8 mouse cellular contexts compared by ENCODE assay signal in genomic region chr1:119034163-119034705, GRCm38 (mm10). TPM values are rescaled to one million over a fixed set of nuclear protein-coding genes. Genes with fewer than 3 reads are reported as not detected.
A peak's percentile ranks its signal among the peaks of the same experiment; 100 is the strongest.
DNase-seq lines count a peak whose midpoint lies in the region; ATAC-seq lines count a peak whose summit lies in the region.

No protein-coding gene starts in this region.

- intact Hi-C loops in gastrocnemius, postnatal 14 days (cut with DNase I; ENCODE audit: low total_unique reads): no loop called here

- H3K9me3 ChIP-seq in heart, embryonic 16.5 days (replicated peaks; ENCODE audit: control insufficient read depth, low read length): no peaks in the 10 kb centered on the region
- no peaks in the 10 kb centered on the region for H3K9me3 ChIP-seq in embryonic facial prominence, embryonic 10.5 days
- no peaks in the 10 kb centered on the region for H3K9me3 ChIP-seq in hindbrain, embryonic 12.5 days (replicated peaks)
- H3K9me3 ChIP-seq in midbrain, embryonic 15.5 days: no peaks in the 10 kb centered on the region

- H3K4me2 ChIP-seq in heart, embryonic 16.5 days (ENCODE audit: low read depth, low read length): 0 out of 2 replicates have a peak overlapping the region, but pooled peaks have one; percentile 12
- peak overlapping the region; percentile 27; the same call in 1 of the 2 replicates for H3K4me2 ChIP-seq in hindbrain, embryonic 12.5 days (replicated peaks)
- H3K4me2 ChIP-seq in midbrain, embryonic 15.5 days: no peak overlapping the region

- no peak for DNase-seq in heart, adult 11 months
- no peak for DNase-seq in embryonic facial prominence, embryonic 10.5 days (ENCODE audit: low spot score)
- no peak for DNase-seq in right cerebral cortex, postnatal 10 days (ENCODE audit: low spot score in 2 of 2)
- no peak for DNase-seq in gastrocnemius, postnatal 14 days

- no peaks in the 10 kb centered on the region for H3K27me3 ChIP-seq in heart, embryonic 16.5 days (ENCODE audit: control insufficient read depth, insufficient read depth, low read length)
- no peaks in the 10 kb centered on the region for H3K27me3 ChIP-seq in embryonic facial prominence, embryonic 10.5 days (replicated peaks; ENCODE audit: low read depth, poor library complexity, severe bottlenecking)
- H3K27me3 ChIP-seq in hindbrain, embryonic 12.5 days: no peaks in the 10 kb centered on the region
- H3K27me3 ChIP-seq in midbrain, embryonic 15.5 days (replicated peaks): no peaks in the 10 kb centered on the region

- peak overlapping the region; percentile 58 for H3K9ac ChIP-seq in heart, embryonic 16.5 days (ENCODE audit: low read length)
- H3K9ac ChIP-seq in hindbrain, embryonic 12.5 days: no peak overlapping the region; the same call in 1 of the 2 replicates
- no peak overlapping the region for H3K9ac ChIP-seq in midbrain, embryonic 15.5 days

- no peak overlapping the region for H3K4me3 ChIP-seq in heart, embryonic 16.5 days (ENCODE audit: low read length)
- H3K4me3 ChIP-seq in embryonic facial prominence, embryonic 10.5 days: peak overlapping the region; percentile 27; the same call in 1 of the 2 replicates
- H3K4me3 ChIP-seq in hindbrain, embryonic 12.5 days: no peak overlapping the region
- H3K4me3 ChIP-seq in midbrain, embryonic 15.5 days: no peak overlapping the region

- H3K27ac ChIP-seq in heart, embryonic 16.5 days (ENCODE audit: low read length): peak overlapping the region; percentile 93
- H3K27ac ChIP-seq in embryonic facial prominence, embryonic 10.5 days (replicated peaks): peak overlapping the region; percentile 87
- peak overlapping the region; percentile 91 for H3K27ac ChIP-seq in hindbrain, embryonic 12.5 days
- H3K27ac ChIP-seq in midbrain, embryonic 15.5 days: peak overlapping the region; percentile 65

- H3K4me1 ChIP-seq in heart, embryonic 16.5 days (ENCODE audit: control insufficient read depth, insufficient read depth, low read length): peaks cover 21% of the 10 kb centered on the region
- H3K4me1 ChIP-seq in embryonic facial prominence, embryonic 10.5 days: peaks cover 52% of the 10 kb centered on the region
- H3K4me1 ChIP-seq in hindbrain, embryonic 12.5 days: peaks cover 40% of the 10 kb centered on the region
- H3K4me1 ChIP-seq in midbrain, embryonic 15.5 days: peaks cover 19% of the 10 kb centered on the region

- no peak for ATAC-seq in heart, embryonic 16.5 days (replicated peaks; ENCODE audit: extremely low read depth, insufficient read depth, low FRiP score)
- ATAC-seq in hindbrain, embryonic 12.5 days (ENCODE audit: low FRiP score): no peak
- no peak for ATAC-seq in midbrain, embryonic 15.5 days (replicated peaks)
- ATAC-seq in megakaryocyte progenitor cell, adult 5-6 weeks (replicated peaks; ENCODE audit: poor library complexity): no peak

- H3K36me3 ChIP-seq in heart, embryonic 16.5 days (ENCODE audit: control insufficient read depth, insufficient read depth): no peaks in the 10 kb centered on the region
- H3K36me3 ChIP-seq in embryonic facial prominence, embryonic 10.5 days (replicated peaks): peaks cover 43% of the 10 kb centered on the region
- H3K36me3 ChIP-seq in hindbrain, embryonic 12.5 days: no peaks in the 10 kb centered on the region
- no peaks in the 10 kb centered on the region for H3K36me3 ChIP-seq in midbrain, embryonic 15.5 days (replicated peaks)

- 38% methylated on average over 13 of the region's 13 CpGs for WGBS in heart, embryonic 16.5 days
- WGBS in embryonic facial prominence, embryonic 10.5 days: 41% methylated on average over 13 of the region's 13 CpGs
- WGBS in hindbrain, embryonic 12.5 days: 20% methylated on average over 13 of the region's 13 CpGs
- WGBS in midbrain, embryonic 15.5 days: 20% methylated on average over 13 of the region's 13 CpGs

RNA-seq across cellular contexts. Expression of gene Gli2, which starts 19.2 kb away (rescaled TPM):
- 2.7 and 3.1 TPM in 2 replicates for polyA plus RNA-seq in heart, embryonic 16.5 days (2015; fragmentation: Nextera tagmentation; extraction: Ambion mirVana)
- 14.1 and 15.0 TPM in 2 replicates for polyA plus RNA-seq in embryonic facial prominence, embryonic 10.5 days (2016; fragmentation: Nextera tagmentation; extraction: Ambion mirVana)
- 8.1 and 8.3 TPM in 2 replicates for polyA plus RNA-seq in hindbrain, embryonic 12.5 days (2016; fragmentation: Nextera tagmentation; extraction: Ambion mirVana)
- polyA plus RNA-seq in midbrain, embryonic 15.5 days (2015; fragmentation: Nextera tagmentation; extraction: Ambion mirVana): 1.6 and 2.6 TPM in 2 replicates
- not detected in 2 replicates for total RNA-seq in megakaryocyte progenitor cell, adult 5-6 weeks (2015)
- not detected in 2 replicates for total RNA-seq in megakaryocyte progenitor cell, adult 5-6 weeks (2017)
- total RNA-seq in gastrocnemius, postnatal 14 days (2021): 1 to 10 TPM; 3.3 to 4.5 TPM
